Mouse (Mus musculus): ENCODE results near the gene Pald1. TPM values are rescaled to one million over a fixed set of nuclear protein-coding genes. Genes with fewer than 3 reads are reported as not detected.

Gene Pald1
- polyA plus RNA-seq, 1 experiment from 2014 or later, result 10.0 TPM

GRCm38 (mm10) chr10:61273081-61273843, 110.1 kb downstream of the Pald1 start, which contains the start of gene Adamts14:
Gene Adamts14 (minus strand): TSS chr10:61273438.
- no peak within 1 kb of the TSS for H3K27ac ChIP-seq (ENCODE audit: low read depth, low read length)
- under 1% methylated on average over 43 of the region's 75 CpGs for WGBS
- H3K4me3 ChIP-seq (ENCODE audit: low read depth, low read length), result peak within 1 kb of the TSS; percentile 48
- H3K36me3 ChIP-seq (ENCODE audit: control insufficient read depth, insufficient read depth, low read length), result no peaks in the 10 kb centered on the region
- no peaks in the 10 kb centered on the region for H3K9me3 ChIP-seq (replicated peaks; ENCODE audit: control insufficient read depth, low read length)
- DNase-seq (ENCODE audit: low spot score), result peak; percentile 48
- peak; percentile 63 for ATAC-seq
- peak within 1 kb of the TSS; percentile 64 for H3K9ac ChIP-seq (ENCODE audit: low read length)
- peak within 1 kb of the TSS; percentile 94 for H3K4me2 ChIP-seq (ENCODE audit: low read length)
- H3K27me3 ChIP-seq (replicated peaks; ENCODE audit: control insufficient read depth, insufficient read depth, low read length), result no peaks in the 10 kb centered on the region
- 0 out of 2 replicates have a peak, but pooled peaks cover 3% of the 10 kb centered on the region for H3K4me1 ChIP-seq (ENCODE audit: control insufficient read depth, insufficient read depth, low read length)

- DNase-seq (ENCODE audit: low spot score), result no peak
- WGBS, result 36% methylated on average over 5 of the region's 5 CpGs
- no peak for ATAC-seq
Observed at GRCm38 (mm10) chr10:61272631-61273030, 110.7 kb downstream of the Pald1 start.

GRCm38 (mm10) chr10:61272089-61272626, 111.2 kb downstream of the Pald1 start:
- 56% methylated on average over 8 of the region's 8 CpGs for WGBS

More at GRCm38 (mm10) chr10:61272631-61273030, 110.7 kb downstream of the Pald1 start:
- H3K27me3 ChIP-seq (replicated peaks; ENCODE audit: control insufficient read depth, insufficient read depth, low read length), result no peaks in the 10 kb centered on the region
- H3K4me2 ChIP-seq (ENCODE audit: low read length), result peak overlapping the region; percentile 94
- H3K27ac ChIP-seq (ENCODE audit: low read depth, low read length), result no peak overlapping the region
- peak overlapping the region; percentile 64 for H3K9ac ChIP-seq (ENCODE audit: low read length)
- H3K4me1 ChIP-seq (ENCODE audit: control insufficient read depth, insufficient read depth, low read length), result 0 out of 2 replicates have a peak, but pooled peaks cover 3% of the 10 kb centered on the region
- no peaks in the 10 kb centered on the region for H3K9me3 ChIP-seq (replicated peaks; ENCODE audit: control insufficient read depth, low read length)
- H3K36me3 ChIP-seq (ENCODE audit: control insufficient read depth, insufficient read depth, low read length), result no peaks in the 10 kb centered on the region
- peak overlapping the region; percentile 48 for H3K4me3 ChIP-seq (ENCODE audit: low read depth, low read length)

More at GRCm38 (mm10) chr10:61272089-61272626, 111.2 kb downstream of the Pald1 start:
- DNase-seq (ENCODE audit: low spot score) (no peak), ATAC-seq (no peak)
- no peak overlapping the region for H3K4me2 ChIP-seq (ENCODE audit: low read length)
- 0 out of 2 replicates have a peak, but pooled peaks cover 3% of the 10 kb centered on the region for H3K4me1 ChIP-seq (ENCODE audit: control insufficient read depth, insufficient read depth, low read length)
- no peaks in the 10 kb centered on the region for H3K9me3 ChIP-seq (replicated peaks; ENCODE audit: control insufficient read depth, low read length)
- H3K9ac ChIP-seq (ENCODE audit: low read length), result no peak overlapping the region
- no peak overlapping the region for H3K4me3 ChIP-seq (ENCODE audit: low read depth, low read length)
- H3K27me3 ChIP-seq (replicated peaks; ENCODE audit: control insufficient read depth, insufficient read depth, low read length), result no peaks in the 10 kb centered on the region
- H3K36me3 ChIP-seq (ENCODE audit: control insufficient read depth, insufficient read depth, low read length), result no peaks in the 10 kb centered on the region
- no peak overlapping the region for H3K27ac ChIP-seq (ENCODE audit: low read depth, low read length)

Other genes with a start within 250 kb of the Pald1 start
- gene Sgpl1, start 235.8 kb downstream of the Pald1 start, polyA plus RNA-seq (2014; fragmentation: Nextera tagmentation; extraction: Ambion mirVana), result 65.7 and 66.8 TPM in 2 replicates
- 1.4 and 2.5 TPM in 2 replicates for gene Tbata, start 211.6 kb downstream of the Pald1 start, polyA plus RNA-seq (2014; fragmentation: Nextera tagmentation; extraction: Ambion mirVana)
- gene Adamts14, start 110.1 kb downstream of the Pald1 start, polyA plus RNA-seq (2014; fragmentation: Nextera tagmentation; extraction: Ambion mirVana), result 0.13 and 0.17 TPM in 2 replicates
- not detected in 2 replicates for gene Prf1, start 85.7 kb downstream of the Pald1 start, polyA plus RNA-seq (2014; fragmentation: Nextera tagmentation; extraction: Ambion mirVana)
- gene Nodal, start 34.4 kb upstream of the Pald1 start, polyA plus RNA-seq (2014; fragmentation: Nextera tagmentation; extraction: Ambion mirVana), result 0.14 TPM in 1 of 2 replicates, not detected in the other
- 50.0 and 51.3 TPM in 2 replicates for gene Eif4ebp2, start 69.1 kb upstream of the Pald1 start, polyA plus RNA-seq (2014; fragmentation: Nextera tagmentation; extraction: Ambion mirVana)
- gene Lrrc20, start 92.3 kb upstream of the Pald1 start, polyA plus RNA-seq (2014; fragmentation: Nextera tagmentation; extraction: Ambion mirVana), result 21.3 TPM in 2 replicates
- gene Npffr1, start 212.0 kb upstream of the Pald1 start, polyA plus RNA-seq (2014; fragmentation: Nextera tagmentation; extraction: Ambion mirVana), result 0.56 and 0.94 TPM in 2 replicates

Data from forebrain, embryonic 14.5 days (tissue).